Mouse (Mus musculus): ENCODE measurements around the gene Ccnk. TPM values are rescaled to one million over a fixed set of nuclear protein-coding genes. Genes with fewer than 3 reads are reported as not detected.

The Ccnk gene
- polyA plus RNA-seq, 1 experiment from 2014 or later: 1.5 TPM

DNA sequence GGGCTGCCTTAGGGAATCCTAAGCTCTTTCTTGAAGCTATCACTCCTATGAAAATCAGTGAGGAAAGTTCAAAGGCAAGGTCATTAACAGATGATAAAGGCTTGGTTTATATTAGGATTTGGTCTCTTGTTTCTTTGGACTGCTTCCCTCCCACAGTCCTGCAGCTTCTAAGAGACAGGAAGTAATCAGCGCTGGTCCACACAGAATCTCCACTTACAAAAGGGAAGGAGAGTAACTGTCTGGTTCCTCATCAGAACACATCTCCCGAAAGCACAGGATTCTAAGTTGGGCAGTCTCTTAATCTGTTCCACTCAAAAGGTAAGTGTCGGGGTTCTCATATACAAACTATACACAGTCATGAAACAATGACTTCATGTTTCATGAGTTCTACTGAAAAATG, 10.5 kb upstream of the Ccnk start:
- Histone ChIP-seq H3K4me2 (no peak overlapping the region), H3K27me3 (no peaks in the 10 kb centered on the region), H3K27ac (no peak overlapping the region), H3K36me3 (peaks cover 5% of the 10 kb centered on the region; the same call in 1 of the 2 replicates), H3K9ac (no peak overlapping the region), H3K4me1 (replicated peaks) (peaks cover 46% of the 10 kb centered on the region), H3K4me3 (no peak overlapping the region), H3K9me3 (replicated peaks) (no peaks in the 10 kb centered on the region)
- WGBS: 53% methylated on average over 3 of the region's 3 CpGs
- ATAC-seq (replicated peaks; ENCODE audit: insufficient number of reproducible peaks, insufficient read depth, low FRiP score, low read depth): no peak

DNA sequence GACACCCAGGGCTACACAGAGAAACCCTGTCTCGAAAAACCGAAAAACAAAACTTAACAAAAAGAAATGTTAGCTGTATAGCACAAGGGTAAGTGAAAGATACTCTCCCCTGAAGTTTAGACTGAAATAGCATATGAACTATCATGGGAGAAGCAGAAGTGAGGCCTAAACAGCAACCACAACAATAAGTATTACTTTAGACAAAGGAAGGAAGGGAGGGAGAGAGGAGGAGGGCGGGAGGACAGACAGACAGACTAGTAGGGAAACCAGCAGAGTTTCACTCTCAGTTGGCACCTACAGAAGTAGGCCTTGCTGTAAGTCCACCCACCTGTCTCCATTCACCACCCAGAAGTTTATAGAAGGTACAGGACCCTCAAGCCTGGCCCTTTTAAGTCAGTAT, 8.9 kb upstream of the Ccnk start:
- Histone ChIP-seq H3K27me3 (no peaks in the 10 kb centered on the region), H3K36me3 (no peaks in the 10 kb centered on the region), H3K9ac (no peak overlapping the region), H3K4me1 (replicated peaks) (peaks cover 49% of the 10 kb centered on the region), H3K9me3 (replicated peaks) (no peaks in the 10 kb centered on the region), H3K27ac (no peak overlapping the region), H3K4me2 (no peak overlapping the region), H3K4me3 (no peak overlapping the region)
- 94% methylated on average over 3 of the region's 3 CpGs for WGBS
- ATAC-seq (replicated peaks; ENCODE audit: insufficient number of reproducible peaks, insufficient read depth, low FRiP score, low read depth): no peak

- Histone ChIP-seq H3K27ac (0 out of 2 replicates have a peak overlapping the region, but pooled peaks have one; percentile 23), H3K4me2 (no peak overlapping the region), H3K9ac (no peak overlapping the region), H3K9me3 (replicated peaks) (no peaks in the 10 kb centered on the region), H3K36me3 (no peaks in the 10 kb centered on the region), H3K27me3 (no peaks in the 10 kb centered on the region), H3K4me1 (replicated peaks) (peaks cover 43% of the 10 kb centered on the region), H3K4me3 (no peak overlapping the region)
- no peak for ATAC-seq (replicated peaks; ENCODE audit: insufficient number of reproducible peaks, insufficient read depth, low FRiP score, low read depth)
Measured at GRCm38 (mm10) chr12:108171336-108171735, 8.0 kb upstream of the Ccnk start.

DNA sequence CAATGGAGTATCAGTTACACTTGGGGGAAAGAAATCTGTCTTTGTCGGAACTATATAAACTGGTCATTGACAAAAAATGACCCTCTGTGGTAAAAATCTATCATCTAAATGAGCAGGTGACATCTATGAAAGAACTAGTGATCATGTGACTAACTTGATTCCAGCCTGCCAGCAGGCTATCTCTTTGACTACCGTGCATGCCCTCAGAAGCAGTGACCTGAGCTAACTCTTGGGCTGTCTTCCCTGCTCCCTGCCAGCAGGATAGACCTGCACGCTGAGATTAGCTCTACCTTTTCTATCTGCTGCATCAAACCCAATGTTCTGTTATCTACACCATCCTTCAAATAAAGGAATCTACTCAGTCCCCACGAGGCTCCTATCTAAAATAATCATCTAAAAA, 6.7 kb upstream of the Ccnk start:
- no peak overlapping the region for H3K9ac ChIP-seq
- ATAC-seq (replicated peaks; ENCODE audit: insufficient number of reproducible peaks, insufficient read depth, low FRiP score, low read depth): no peak
- peaks cover 46% of the 10 kb centered on the region for H3K4me1 ChIP-seq (replicated peaks)
- no peak overlapping the region for H3K4me2 ChIP-seq
- no peak overlapping the region for H3K27ac ChIP-seq
- H3K27me3 ChIP-seq: no peaks in the 10 kb centered on the region
- no peaks in the 10 kb centered on the region for H3K9me3 ChIP-seq (replicated peaks)
- 54% methylated on average over 4 of the region's 4 CpGs for WGBS
- H3K4me3 ChIP-seq: no peak overlapping the region
- H3K36me3 ChIP-seq: no peaks in the 10 kb centered on the region

GRCm38 (mm10) chr12:108174606-108175505, 4.5 kb upstream of the Ccnk start:
- Histone ChIP-seq H3K9ac (no peak overlapping the region), H3K4me3 (no peak overlapping the region), H3K4me1 (replicated peaks) (peaks cover 39% of the 10 kb centered on the region), H3K36me3 (no peaks in the 10 kb centered on the region), H3K27ac (no peak overlapping the region), H3K27me3 (no peaks in the 10 kb centered on the region), H3K9me3 (replicated peaks) (no peaks in the 10 kb centered on the region), H3K4me2 (no peak overlapping the region)
- ATAC-seq (replicated peaks; ENCODE audit: insufficient number of reproducible peaks, insufficient read depth, low FRiP score, low read depth): no peak
- 55% methylated on average over 8 of the region's 8 CpGs for WGBS

- H3K4me3 ChIP-seq: no peak overlapping the region
- 73% methylated on average over 3 of the region's 3 CpGs for WGBS
- no peak overlapping the region for H3K9ac ChIP-seq
- no peak overlapping the region for H3K27ac ChIP-seq
- no peaks in the 10 kb centered on the region for H3K9me3 ChIP-seq (replicated peaks)
- peaks cover 40% of the 10 kb centered on the region for H3K4me1 ChIP-seq (replicated peaks)
- no peaks in the 10 kb centered on the region for H3K36me3 ChIP-seq
- no peak for ATAC-seq (replicated peaks; ENCODE audit: insufficient number of reproducible peaks, insufficient read depth, low FRiP score, low read depth)
- no peaks in the 10 kb centered on the region for H3K27me3 ChIP-seq
- H3K4me2 ChIP-seq: no peak overlapping the region
Measured at GRCm38 (mm10) chr12:108176366-108176765, 3.0 kb upstream of the Ccnk start.

- peak overlapping the region; percentile 94 for H3K4me3 ChIP-seq
- H3K9me3 ChIP-seq (replicated peaks): no peaks in the 10 kb centered on the region
- under 1% methylated on average over 102 of the region's 103 CpGs for WGBS
- peak overlapping the region; percentile 71 for H3K4me2 ChIP-seq
- H3K27me3 ChIP-seq: no peaks in the 10 kb centered on the region
- peak; percentile 20 for ATAC-seq (replicated peaks; ENCODE audit: insufficient number of reproducible peaks, insufficient read depth, low FRiP score, low read depth)
- peak overlapping the region; percentile 92 for H3K27ac ChIP-seq
- peaks cover 12% of the 10 kb centered on the region for H3K36me3 ChIP-seq
- H3K4me1 ChIP-seq (replicated peaks): peaks cover 25% of the 10 kb centered on the region
- H3K9ac ChIP-seq: peak overlapping the region; percentile 98
Measured at GRCm38 (mm10) chr12:108178331-108179245, 791 bp upstream of the Ccnk start.

GRCm38 (mm10) chr12:108179246-108179320, 296 bp upstream of the Ccnk start, which contains the start of gene Setd3:
Gene Setd3 (minus strand): TSS chr12:108179314.
- WGBS: 0% methylated on average over 9 of the region's 9 CpGs
- Histone ChIP-seq H3K4me2 (peak within 1 kb of the TSS; percentile 86), H3K4me1 (replicated peaks) (peaks cover 25% of the 10 kb centered on the region), H3K4me3 (peak within 1 kb of the TSS; percentile 94), H3K36me3 (peaks cover 16% of the 10 kb centered on the region), H3K27me3 (no peaks in the 10 kb centered on the region), H3K9me3 (replicated peaks) (no peaks in the 10 kb centered on the region), H3K27ac (peak within 1 kb of the TSS; percentile 92), H3K9ac (peak within 1 kb of the TSS; percentile 98)
- no peak for ATAC-seq (replicated peaks; ENCODE audit: insufficient number of reproducible peaks, insufficient read depth, low FRiP score, low read depth)

DNA sequence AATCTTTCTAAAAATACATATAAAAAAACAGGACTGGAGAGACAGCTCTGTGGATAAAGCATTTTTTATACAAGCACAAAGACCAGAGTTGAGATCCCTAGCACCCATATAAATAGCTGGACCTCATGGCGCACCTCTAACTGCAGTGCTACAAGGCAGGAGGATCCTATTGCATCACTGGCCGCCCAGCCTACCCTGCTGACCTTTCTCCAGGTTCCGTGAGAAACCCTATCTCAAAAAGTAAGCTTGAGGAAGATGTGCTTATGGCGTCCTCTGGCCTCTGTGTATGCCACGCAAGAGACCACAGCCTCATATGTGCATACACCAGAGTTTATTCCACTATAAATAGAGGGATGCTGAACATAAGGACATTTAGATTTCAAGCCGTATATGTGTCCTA, 2.3 kb downstream of the Ccnk start:
- no peak overlapping the region for H3K27ac ChIP-seq
- no peak overlapping the region for H3K4me3 ChIP-seq
- no peaks in the 10 kb centered on the region for H3K9me3 ChIP-seq (replicated peaks)
- WGBS: 89% methylated on average over 6 of the region's 6 CpGs
- H3K36me3 ChIP-seq: peaks cover 29% of the 10 kb centered on the region
- peaks cover 22% of the 10 kb centered on the region for H3K4me1 ChIP-seq (replicated peaks)
- no peak overlapping the region for H3K9ac ChIP-seq
- no peak for ATAC-seq (replicated peaks; ENCODE audit: insufficient number of reproducible peaks, insufficient read depth, low FRiP score, low read depth)
- H3K27me3 ChIP-seq: no peaks in the 10 kb centered on the region
- H3K4me2 ChIP-seq: no peak overlapping the region

DNA sequence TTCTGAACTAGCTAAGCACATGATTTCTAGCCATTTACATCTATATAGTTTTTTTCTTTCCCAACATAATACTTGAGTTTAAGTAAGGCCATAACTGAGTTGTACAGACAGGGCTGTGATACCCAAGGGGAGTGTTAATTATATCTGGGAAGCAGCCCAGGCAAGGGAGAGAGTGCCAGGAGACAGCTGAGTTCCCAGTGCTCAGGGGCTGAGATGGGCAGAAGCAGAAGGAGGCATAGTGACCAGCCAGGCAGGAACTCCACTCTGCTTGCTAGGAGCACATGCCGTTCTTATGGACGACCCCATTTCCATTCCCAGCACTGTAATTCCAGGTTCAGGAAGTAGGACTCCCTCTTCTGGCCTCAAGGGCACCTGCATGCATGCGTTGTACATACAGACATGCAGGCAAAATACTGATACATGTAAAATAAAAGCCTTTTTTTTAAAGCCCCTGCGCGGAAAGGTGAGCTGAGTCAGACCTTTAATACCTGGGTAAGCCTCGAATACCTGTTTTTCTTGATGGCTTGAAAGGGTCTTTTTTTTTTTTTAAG, 8.2 kb downstream of the Ccnk start:
- no peaks in the 10 kb centered on the region for H3K4me1 ChIP-seq (replicated peaks)
- H3K27me3 ChIP-seq: no peaks in the 10 kb centered on the region
- H3K36me3 ChIP-seq: peaks cover 73% of the 10 kb centered on the region
- H3K27ac ChIP-seq: no peak overlapping the region
- no peaks in the 10 kb centered on the region for H3K9me3 ChIP-seq (replicated peaks)
- no peak for ATAC-seq (replicated peaks; ENCODE audit: insufficient number of reproducible peaks, insufficient read depth, low FRiP score, low read depth)
- no peak overlapping the region for H3K9ac ChIP-seq
- no peak overlapping the region for H3K4me3 ChIP-seq
- H3K4me2 ChIP-seq: no peak overlapping the region
- WGBS: 94% methylated on average over 6 of the region's 6 CpGs

- no peak overlapping the region for H3K4me2 ChIP-seq
- 77% methylated on average over 5 of the region's 5 CpGs for WGBS
- no peak for ATAC-seq (replicated peaks; ENCODE audit: insufficient number of reproducible peaks, insufficient read depth, low FRiP score, low read depth)
Measured at GRCm38 (mm10) chr12:108193878-108194277, 14.5 kb downstream of the Ccnk start.

More at GRCm38 (mm10) chr12:108193878-108194277, 14.5 kb downstream of the Ccnk start:
- Histone ChIP-seq H3K4me3 (no peak overlapping the region), H3K27ac (no peak overlapping the region; the same call in 1 of the 2 replicates), H3K36me3 (peaks cover 90% of the 10 kb centered on the region), H3K9ac (no peak overlapping the region), H3K27me3 (no peaks in the 10 kb centered on the region), H3K9me3 (replicated peaks) (no peaks in the 10 kb centered on the region), H3K4me1 (replicated peaks) (no peaks in the 10 kb centered on the region)
